Mouse (Mus musculus) liver, embryonic 13.5 days (tissue): Measurements from ENCODE around the gene Hist2h3c2. TPM values are rescaled to one million over a fixed set of nuclear protein-coding genes. Genes with fewer than 3 reads are reported as not detected.

Source experiments
- microRNA-seq: library from miRNA; unstranded; fragments of <30 nt; microRNA quantifications from one replicate; pipeline ENCODE4, GENCODE M21; 2016
- polyA plus RNA-seq: library from polyadenylated mRNA; unstranded; fragments of >200 nt; fragmentation: Nextera tagmentation; extraction: Ambion mirVana; gene quantifications from 2 replicates; pipeline ENCODE4 v1.2.1, GENCODE M21; 2015

Gene Hist2h3c2
- polyA plus RNA-seq, 1 experiment from 2014 or later: 20.7 TPM

Small RNAs within 50 kb of the gene (microRNA-seq; reads per million reads assigned to microRNA genes)
- gene Gm44492: 2.1 reads per million
- gene Gm47311: not detected
- gene Gm47313: not detected

Other genes starting within 250 kb of the Hist2h3c2 start
- gene Plekho1, start 243.1 kb downstream of the Hist2h3c2 start, polyA plus RNA-seq: 6.9 and 7.8 TPM in 2 replicates
- gene Vps45, start 180.7 kb downstream of the Hist2h3c2 start, polyA plus RNA-seq: 17.3 and 17.7 TPM in 2 replicates
- gene Otud7b, start 134.6 kb downstream of the Hist2h3c2 start, polyA plus RNA-seq: 11.3 and 11.4 TPM in 2 replicates
- gene Mtmr11, start 77.1 kb downstream of the Hist2h3c2 start, polyA plus RNA-seq: 1.9 and 2.2 TPM in 2 replicates
- gene Sf3b4, start 66.8 kb downstream of the Hist2h3c2 start, polyA plus RNA-seq: 103 and 110 TPM in 2 replicates
- gene Sv2a, start 58.0 kb downstream of the Hist2h3c2 start, polyA plus RNA-seq: 0.44 and 0.49 TPM in 2 replicates
- gene Bola1, start 19.4 kb downstream of the Hist2h3c2 start, polyA plus RNA-seq: 50.7 and 56.1 TPM in 2 replicates
- 0.85 TPM in 1 of 2 replicates, not detected in the other for gene Hist2h2ab, start 19.3 kb downstream of the Hist2h3c2 start, polyA plus RNA-seq
- 12.9 and 19.8 TPM in 2 replicates for gene Hist2h2ac, start 18.2 kb downstream of the Hist2h3c2 start, polyA plus RNA-seq
- 5.4 and 7.9 TPM in 2 replicates for gene Hist2h2be, start 18.0 kb downstream of the Hist2h3c2 start, polyA plus RNA-seq
- 53.6 and 86.4 TPM in 2 replicates for gene Hist2h2aa2, start 1.1 kb upstream of the Hist2h3c2 start, polyA plus RNA-seq
- gene Hist2h2aa1, start 6.4 kb upstream of the Hist2h3c2 start, polyA plus RNA-seq: 26.9 and 40.6 TPM in 2 replicates
- gene Hist2h3c1, start 7.6 kb upstream of the Hist2h3c2 start, polyA plus RNA-seq: 2.3 TPM in 2 replicates
- 15.2 and 44.8 TPM in 2 replicates for gene Hist2h4, start 24.2 kb upstream of the Hist2h3c2 start, polyA plus RNA-seq
- gene Hist2h3b, start 29.5 kb upstream of the Hist2h3c2 start, polyA plus RNA-seq: 89.3 and 159 TPM in 2 replicates
- gene Hist2h2bb, start 30.6 kb upstream of the Hist2h3c2 start, polyA plus RNA-seq: 23.7 and 25.8 TPM in 2 replicates
- 3.0 and 4.6 TPM in 2 replicates for gene Fcgr1, start 54.8 kb upstream of the Hist2h3c2 start, polyA plus RNA-seq
- not detected in 2 replicates for gene BC107364, start 213.2 kb upstream of the Hist2h3c2 start, polyA plus RNA-seq